Mouse (Mus musculus) limb, embryonic 13.5 days (tissue): Measurements from ENCODE around the gene Sort1. TPM values are rescaled to one million over a fixed set of nuclear protein-coding genes. Genes with fewer than 3 reads are reported as not detected.

Source experiments
- ATAC-seq: fragments of 200-750 bp; cut with Nextera tagmentation; 2 replicates; pipeline ENCODE4 v1.8.0; 2017; ENCODE audit warnings: low read depth, moderate number of reproducible peaks, moderate TSS enrichment; ENCODE audit not compliant: low FRiP score
- H3K27ac ChIP-seq: fragments of 300-500 bp; sonication (generic); 2 replicates; pipeline ENCODE4 v1.5.1; 2015; ENCODE audit warnings: inconsistent platforms, mild to moderate bottlenecking, moderate library complexity
- H3K27me3 ChIP-seq: fragments of 300-500 bp; sonication (generic); 2 replicates; pipeline ENCODE4 v1.6.1; 2015; ENCODE audit warnings: mild to moderate bottlenecking, inconsistent platforms
- H3K36me3 ChIP-seq: fragments of 300-500 bp; sonication (generic); 2 replicates; pipeline ENCODE4 v1.6.1; 2015; ENCODE audit warnings: inconsistent platforms, mild to moderate bottlenecking, moderate library complexity
- H3K4me1 ChIP-seq: fragments of 300-500 bp; sonication (generic); 2 replicates; pipeline ENCODE4 v1.6.1; 2015; ENCODE audit warnings: inconsistent platforms
- H3K4me2 ChIP-seq: fragments of 300-500 bp; sonication (generic); replicated peaks from 2 replicates; pipeline ENCODE4 v1.6.1; 2015; ENCODE audit warnings: inconsistent platforms, mild to moderate bottlenecking, moderate library complexity
- H3K4me3 ChIP-seq: fragments of 300-500 bp; sonication (generic); 2 replicates; pipeline ENCODE4 v1.5.1; 2015; ENCODE audit warnings: moderate library complexity, mild to moderate bottlenecking, inconsistent platforms
- H3K9ac ChIP-seq: fragments of 300-500 bp; sonication (generic); 2 replicates; pipeline ENCODE4 v1.6.1; 2015; ENCODE audit warnings: mild to moderate bottlenecking, inconsistent platforms
- H3K9me3 ChIP-seq: fragments of 300-500 bp; sonication (generic); 2 replicates; pipeline ENCODE4 v1.6.1; 2016; ENCODE audit warnings: inconsistent platforms
- WGBS: fragments of 180-500 bp; shearing (Covaris S2); methylation state at CpG from one replicate; pipeline ENCODE4 v1.1.7; 2015; 5-methylcytosine and 5-hydroxymethylcytosine counted together
- polyA plus RNA-seq: library from polyadenylated mRNA; unstranded; fragments of >200 nt; fragmentation: Nextera tagmentation; extraction: Ambion mirVana; gene quantifications from 2 replicates; pipeline ENCODE4 v1.2.1, GENCODE M21; 2015

Sort1 gene
- polyA plus RNA-seq, 1 experiment from 2014 or later: 10.6 TPM

- Histone ChIP-seq H3K4me2 (peak overlapping the region; percentile 94), H3K27me3 (no peaks in the 10 kb centered on the region), H3K36me3 (peaks cover 1% of the 10 kb centered on the region), H3K27ac (no peak overlapping the region), H3K9ac (peak overlapping the region; percentile 81; the same call in 1 of the 2 replicates), H3K9me3 (no peaks in the 10 kb centered on the region), H3K4me1 (peaks cover 46% of the 10 kb centered on the region), H3K4me3 (peak overlapping the region; percentile 93)
- 52% methylated on average over 4 of the region's 4 CpGs for WGBS
- no peak for ATAC-seq
Measured at GRCm38 (mm10) chr3:108285078-108285711, 1.3 kb downstream of the Sort1 start.

- no peaks in the 10 kb centered on the region for H3K27me3 ChIP-seq
- H3K9ac ChIP-seq: no peak overlapping the region
- 66% methylated on average over 14 of the region's 14 CpGs for WGBS
- H3K36me3 ChIP-seq: no peaks in the 10 kb centered on the region; the same call in 1 of the 2 replicates
- H3K4me1 ChIP-seq: peaks cover 53% of the 10 kb centered on the region
- H3K4me3 ChIP-seq: no peak overlapping the region
- H3K4me2 ChIP-seq: peak overlapping the region; percentile 31
- no peak for ATAC-seq
- H3K9me3 ChIP-seq: no peaks in the 10 kb centered on the region; the same call in 1 of the 2 replicates
- H3K27ac ChIP-seq: peak overlapping the region; percentile 80; the same call in 1 of the 2 replicates
Measured at GRCm38 (mm10) chr3:108286671-108287439, 3.0 kb downstream of the Sort1 start.

GRCm38 (mm10) chr3:108287811-108288805, 4.2 kb downstream of the Sort1 start:
- peak overlapping the region; percentile 13 for H3K4me3 ChIP-seq
- no peak for ATAC-seq
- H3K9me3 ChIP-seq: no peaks in the 10 kb centered on the region; the same call in 1 of the 2 replicates
- peak overlapping the region; percentile 31 for H3K4me2 ChIP-seq
- peak overlapping the region; percentile 40; the same call in 1 of the 2 replicates for H3K9ac ChIP-seq
- peak overlapping the region; percentile 80 for H3K27ac ChIP-seq
- H3K4me1 ChIP-seq: peaks cover 48% of the 10 kb centered on the region
- H3K36me3 ChIP-seq: no peaks in the 10 kb centered on the region; the same call in 1 of the 2 replicates
- no peaks in the 10 kb centered on the region for H3K27me3 ChIP-seq
- WGBS: 20% methylated on average over 17 of the region's 17 CpGs

- no peak overlapping the region for H3K4me3 ChIP-seq
- no peak for ATAC-seq
- whole genome bisulfite sequencing: 77% methylated on average over 13 of the region's 13 CpGs
Measured at GRCm38 (mm10) chr3:108289311-108290130, 5.6 kb downstream of the Sort1 start.

GRCm38 (mm10) chr3:108291036-108291799, 7.3 kb downstream of the Sort1 start:
- no peak for ATAC-seq
- H3K36me3 ChIP-seq: no peaks in the 10 kb centered on the region; the same call in 1 of the 2 replicates
- H3K27me3 ChIP-seq: no peaks in the 10 kb centered on the region
- H3K27ac ChIP-seq: no peak overlapping the region
- peaks cover 65% of the 10 kb centered on the region for H3K4me1 ChIP-seq
- 66% methylated on average over 17 of the region's 17 CpGs for WGBS
- H3K4me3 ChIP-seq: no peak overlapping the region
- no peak overlapping the region for H3K9ac ChIP-seq
- H3K9me3 ChIP-seq: no peaks in the 10 kb centered on the region; the same call in 1 of the 2 replicates
- no peak overlapping the region for H3K4me2 ChIP-seq

More at GRCm38 (mm10) chr3:108289311-108290130, 5.6 kb downstream of the Sort1 start:
- H3K27ac ChIP-seq: no peak overlapping the region
- peaks cover 57% of the 10 kb centered on the region for H3K4me1 ChIP-seq
- no peak overlapping the region for H3K9ac ChIP-seq
- H3K4me2 ChIP-seq: no peak overlapping the region
- no peaks in the 10 kb centered on the region; the same call in 1 of the 2 replicates for H3K9me3 ChIP-seq
- no peaks in the 10 kb centered on the region for H3K27me3 ChIP-seq
- H3K36me3 ChIP-seq: no peaks in the 10 kb centered on the region; the same call in 1 of the 2 replicates

- Histone ChIP-seq H3K4me2 (peak overlapping the region; percentile 14), H3K4me3 (no peak overlapping the region), H3K27ac (peak overlapping the region; percentile 39; the same call in 1 of the 2 replicates), H3K4me1 (peaks cover 56% of the 10 kb centered on the region), H3K9me3 (no peaks in the 10 kb centered on the region; the same call in 1 of the 2 replicates), H3K9ac (no peak overlapping the region), H3K36me3 (peaks cover 2% of the 10 kb centered on the region; the same call in 1 of the 2 replicates), H3K27me3 (no peaks in the 10 kb centered on the region)
- ATAC-seq: peak; percentile 55; the same call in 1 of the 2 replicates
- 25% methylated on average over 2 of the region's 2 CpGs for WGBS
Measured at GRCm38 (mm10) chr3:108294398-108294797, 10.5 kb downstream of the Sort1 start.

- no peak overlapping the region for H3K4me3 ChIP-seq
- peaks cover 2% of the 10 kb centered on the region; the same call in 1 of the 2 replicates for H3K36me3 ChIP-seq
- H3K9me3 ChIP-seq: no peaks in the 10 kb centered on the region; the same call in 1 of the 2 replicates
- peak overlapping the region; percentile 40; the same call in 1 of the 2 replicates for H3K27ac ChIP-seq
- peaks cover 51% of the 10 kb centered on the region for H3K4me1 ChIP-seq
- 40% methylated on average over 14 of the region's 14 CpGs for WGBS
- H3K9ac ChIP-seq: 0 out of 2 replicates have a peak overlapping the region, but pooled peaks have one; percentile 5
- H3K4me2 ChIP-seq: peak overlapping the region; percentile 52
- H3K27me3 ChIP-seq: no peaks in the 10 kb centered on the region
- ATAC-seq: no peak
Measured at GRCm38 (mm10) chr3:108295379-108296219, 11.7 kb downstream of the Sort1 start.

- WGBS: 17% methylated on average over 14 of the region's 14 CpGs
Measured at GRCm38 (mm10) chr3:108296220-108297049, 12.6 kb downstream of the Sort1 start.

GRCm38 (mm10) chr3:108297050-108297419, 13.2 kb downstream of the Sort1 start:
- no peaks in the 10 kb centered on the region for H3K27me3 ChIP-seq
- H3K9me3 ChIP-seq: no peaks in the 10 kb centered on the region
- 0 out of 2 replicates have a peak overlapping the region, but pooled peaks have one; percentile 39 for H3K27ac ChIP-seq
- H3K4me1 ChIP-seq: peaks cover 43% of the 10 kb centered on the region
- H3K4me2 ChIP-seq: 0 out of 2 replicates have a peak overlapping the region, but pooled peaks have one; percentile 52
- no peak for ATAC-seq
- H3K9ac ChIP-seq: no peak overlapping the region
- 70% methylated on average over 7 of the region's 7 CpGs for WGBS
- no peak overlapping the region for H3K4me3 ChIP-seq
- H3K36me3 ChIP-seq: peaks cover 2% of the 10 kb centered on the region; the same call in 1 of the 2 replicates

More at GRCm38 (mm10) chr3:108296220-108297049, 12.6 kb downstream of the Sort1 start:
- Histone ChIP-seq H3K4me1 (peaks cover 44% of the 10 kb centered on the region), H3K9ac (0 out of 2 replicates have a peak overlapping the region, but pooled peaks have one; percentile 5), H3K27me3 (no peaks in the 10 kb centered on the region), H3K4me2 (peak overlapping the region; percentile 52), H3K27ac (peak overlapping the region; percentile 39; the same call in 1 of the 2 replicates), H3K4me3 (no peak overlapping the region), H3K9me3 (no peaks in the 10 kb centered on the region; the same call in 1 of the 2 replicates), H3K36me3 (peaks cover 2% of the 10 kb centered on the region; the same call in 1 of the 2 replicates)
- peak; percentile 54; the same call in 1 of the 2 replicates for ATAC-seq
